Comparison of ENCODE assay signal across 8 mouse cellular contexts in the genomic region with DNA sequence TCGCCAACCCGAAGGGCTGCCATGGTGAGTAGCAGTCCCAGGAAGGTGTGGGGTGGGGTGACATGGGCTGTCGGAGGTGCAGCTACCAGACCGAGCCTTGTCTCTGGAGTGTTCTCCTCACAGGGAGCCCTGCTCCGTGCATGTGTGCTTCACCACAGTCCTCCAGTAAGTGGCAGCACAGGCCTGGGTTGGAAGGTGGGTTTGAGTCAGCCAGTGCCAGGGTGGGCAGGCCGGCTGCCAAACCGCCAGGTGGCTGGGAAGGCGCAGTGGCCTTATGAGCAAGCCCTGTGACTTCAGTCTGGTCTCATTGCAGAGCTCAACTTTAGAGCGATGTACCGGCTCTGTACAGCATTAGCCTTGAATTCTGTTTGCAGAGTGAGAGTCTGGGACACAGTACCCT. TPM values are rescaled to one million over a fixed set of nuclear protein-coding genes. Genes with fewer than 3 reads are reported as not detected.
DNase-seq lines count a peak whose midpoint lies in the region; ATAC-seq lines count a peak whose summit lies in the region.

No protein-coding gene starts in this region.

- no peak overlapping the region for H3K4me2 ChIP-seq in heart, embryonic 13.5 days
- no peak overlapping the region for H3K4me2 ChIP-seq in kidney, embryonic 16.5 days (replicated peaks; ENCODE audit: low read depth, low read length)
- H3K4me2 ChIP-seq in stomach, embryonic 14.5 days (replicated peaks; ENCODE audit: low read depth, low read length): no peak overlapping the region

- WGBS in forebrain, embryonic 10.5 days: 39% methylated on average over 10 of the region's 10 CpGs
- WGBS in heart, embryonic 13.5 days: 36% methylated on average over 10 of the region's 10 CpGs
- WGBS in kidney, embryonic 16.5 days: 36% methylated on average over 10 of the region's 10 CpGs
- WGBS in stomach, embryonic 14.5 days: 46% methylated on average over 10 of the region's 10 CpGs

- H3K36me3 ChIP-seq in forebrain, embryonic 10.5 days (replicated peaks): no peaks in the 10 kb centered on the region
- H3K36me3 ChIP-seq in heart, embryonic 13.5 days: no peaks in the 10 kb centered on the region
- H3K36me3 ChIP-seq in kidney, embryonic 16.5 days (ENCODE audit: insufficient read depth, low read length): no peaks in the 10 kb centered on the region
- no peaks in the 10 kb centered on the region for H3K36me3 ChIP-seq in stomach, embryonic 14.5 days (ENCODE audit: control insufficient read depth, insufficient read depth, low read length)

- H3K27ac ChIP-seq in forebrain, embryonic 10.5 days: peak overlapping the region; percentile 58
- H3K27ac ChIP-seq in heart, embryonic 13.5 days (replicated peaks): no peak overlapping the region; the same call in 1 of the 2 replicates
- H3K27ac ChIP-seq in kidney, embryonic 16.5 days (ENCODE audit: low read length): no peak overlapping the region
- no peak overlapping the region for H3K27ac ChIP-seq in stomach, embryonic 14.5 days (ENCODE audit: low read length)

- DNase-seq in 3T3-L1 (ENCODE audit: low read depth, low spot score): peak; percentile 31
- DNase-seq in adrenal gland, postnatal 4 days (ENCODE audit: low spot score in 2 of 2): peak; percentile 38 to 59
- peak; percentile 58 for DNase-seq in forebrain, embryonic 10.5 days (ENCODE audit: extremely low spot score, low spot score)
- peak; percentile 39 for DNase-seq in liver
- DNase-seq in natural killer cell, adult 2 months (ENCODE audit: low spot score in 2 of 2): peak; percentile 48 to 65

- peaks cover 42% of the 10 kb centered on the region for H3K4me1 ChIP-seq in forebrain, embryonic 10.5 days
- H3K4me1 ChIP-seq in heart, embryonic 13.5 days: peaks cover 60% of the 10 kb centered on the region
- peaks cover 10% of the 10 kb centered on the region; the same call in 1 of the 2 replicates for H3K4me1 ChIP-seq in kidney, embryonic 16.5 days (ENCODE audit: insufficient read depth, low read length)
- H3K4me1 ChIP-seq in stomach, embryonic 14.5 days (ENCODE audit: control insufficient read depth, insufficient read depth, low read length): no peaks in the 10 kb centered on the region

- peaks cover 7% of the 10 kb centered on the region; the same call in 1 of the 2 replicates for H3K27me3 ChIP-seq in forebrain, embryonic 10.5 days (ENCODE audit: poor library complexity, severe bottlenecking)
- H3K27me3 ChIP-seq in heart, embryonic 13.5 days (replicated peaks): no peaks in the 10 kb centered on the region; the same call in 1 of the 2 replicates
- no peaks in the 10 kb centered on the region for H3K27me3 ChIP-seq in kidney, embryonic 16.5 days (ENCODE audit: insufficient read depth, low read length)
- H3K27me3 ChIP-seq in stomach, embryonic 14.5 days (ENCODE audit: control insufficient read depth, insufficient read depth, low read length): no peaks in the 10 kb centered on the region

- H3K9ac ChIP-seq in heart, embryonic 13.5 days: peak overlapping the region; percentile 59
- H3K9ac ChIP-seq in kidney, embryonic 16.5 days (replicated peaks; ENCODE audit: low read length): no peak overlapping the region
- no peak overlapping the region for H3K9ac ChIP-seq in stomach, embryonic 14.5 days (replicated peaks; ENCODE audit: low read depth, low read length)

- H3K9me3 ChIP-seq in forebrain, embryonic 10.5 days: no peaks in the 10 kb centered on the region
- H3K9me3 ChIP-seq in heart, embryonic 13.5 days: no peaks in the 10 kb centered on the region
- no peaks in the 10 kb centered on the region for H3K9me3 ChIP-seq in kidney, embryonic 16.5 days (ENCODE audit: low read length)
- H3K9me3 ChIP-seq in stomach, embryonic 14.5 days (ENCODE audit: control insufficient read depth, low read depth, low read length): no peaks in the 10 kb centered on the region

- ATAC-seq in heart, embryonic 13.5 days (ENCODE audit: extremely low read depth, insufficient number of reproducible peaks, low FRiP score, low TSS enrichment): peak; percentile 39
- ATAC-seq in kidney, embryonic 16.5 days (ENCODE audit: low FRiP score, low TSS enrichment): peak; percentile 91
- ATAC-seq in stomach, embryonic 14.5 days (ENCODE audit: insufficient number of reproducible peaks, insufficient read depth, low FRiP score, low read depth): peak; percentile 65; the same call in 1 of the 2 replicates

- H3K4me3 ChIP-seq in forebrain, embryonic 10.5 days: no peak overlapping the region
- no peak overlapping the region for H3K4me3 ChIP-seq in heart, embryonic 13.5 days
- no peak overlapping the region for H3K4me3 ChIP-seq in kidney, embryonic 16.5 days (ENCODE audit: low read length)
- H3K4me3 ChIP-seq in stomach, embryonic 14.5 days (ENCODE audit: low read depth, low read length): no peak overlapping the region

RNA-seq across cellular contexts. Expression of gene Camk1g, which starts 39.9 kb away (rescaled TPM):
- 1 to 10 TPM; 1.8 to 3.6 TPM for total RNA-seq in adrenal gland, postnatal 4 days (2021)
- polyA plus RNA-seq in forebrain, embryonic 10.5 days (2016; fragmentation: Nextera tagmentation; extraction: Ambion mirVana): 12.1 and 12.2 TPM in 2 replicates
- 7.5 and 8.3 TPM in 2 replicates for polyA plus RNA-seq in heart, embryonic 13.5 days (2015; fragmentation: Nextera tagmentation; extraction: Ambion mirVana)
- polyA plus RNA-seq in kidney, embryonic 16.5 days (2015; fragmentation: Nextera tagmentation; extraction: Ambion mirVana): 14.1 and 16.2 TPM in 2 replicates
- 7.6 and 10.5 TPM in 2 replicates for polyA plus RNA-seq in stomach, embryonic 14.5 days (2014; fragmentation: Nextera tagmentation; extraction: Ambion mirVana)

RNA-seq across cellular contexts. Expression of gene G0s2, which starts 57.2 kb away (rescaled TPM):
- 10 to 100 TPM; 68.2 to 71.5 TPM for total RNA-seq in adrenal gland, postnatal 4 days (2021)
- 5.6 and 6.1 TPM in 2 replicates for polyA plus RNA-seq in forebrain, embryonic 10.5 days (2016; fragmentation: Nextera tagmentation; extraction: Ambion mirVana)
- 50.8 and 60.1 TPM in 2 replicates for polyA plus RNA-seq in heart, embryonic 13.5 days (2015; fragmentation: Nextera tagmentation; extraction: Ambion mirVana)
- 39.8 and 55.9 TPM in 2 replicates for polyA plus RNA-seq in kidney, embryonic 16.5 days (2015; fragmentation: Nextera tagmentation; extraction: Ambion mirVana)
- 26.4 and 26.5 TPM in 2 replicates for polyA plus RNA-seq in stomach, embryonic 14.5 days (2014; fragmentation: Nextera tagmentation; extraction: Ambion mirVana)

Comparison
In these comparisons a context has a peak if more than half of its experiments do, and no peak if none do; other contexts are left out.
1. ATAC-seq: peak in every context shown above with its lines; median percentile 91 in kidney, embryonic 16.5 days; 65 in stomach, embryonic 14.5 days; 39 in heart, embryonic 13.5 days.